Mouse (Mus musculus) midbrain, embryonic 12.5 days (tissue): ENCODE measurements at regions not wholly inside any gene's neighbourhood (a gene's known extent, or its start where the extent isn't known, plus 50 kb on each side); places are given as distances from the start of the nearest gene placed in this dataset.
A peak's percentile ranks its signal among the peaks of the same experiment; 100 is the strongest.

Experiments
- ATAC-seq: fragments of 200-750 bp; cut with Nextera tagmentation; 2 replicates; pipeline ENCODE4 v1.8.0; 2017; ENCODE audit warnings: low read depth, moderate TSS enrichment, moderate library complexity; ENCODE audit not compliant: low FRiP score
- H3K27ac ChIP-seq: fragments of 300-500 bp; sonication (generic); replicated peaks from 2 replicates; pipeline ENCODE4 v1.5.1; 2016; ENCODE audit warnings: mild to moderate bottlenecking
- H3K27me3 ChIP-seq: fragments of 300-500 bp; sonication (generic); 2 replicates; pipeline ENCODE4 v1.6.1; 2016; ENCODE audit warnings: mild to moderate bottlenecking
- H3K36me3 ChIP-seq: fragments of 300-500 bp; sonication (generic); 2 replicates; pipeline ENCODE4 v1.6.1; 2016
- H3K4me1 ChIP-seq: fragments of 300-500 bp; sonication (generic); 2 replicates; pipeline ENCODE4 v1.6.1; 2016
- H3K4me2 ChIP-seq: fragments of 300-500 bp; sonication (generic); replicated peaks from 2 replicates; pipeline ENCODE4 v1.6.1; 2016; ENCODE audit warnings: mild to moderate bottlenecking, moderate library complexity
- H3K4me3 ChIP-seq: fragments of 300-500 bp; sonication (generic); 2 replicates; pipeline ENCODE4 v1.5.1; 2016; ENCODE audit warnings: mild to moderate bottlenecking
- H3K9ac ChIP-seq: fragments of 300-500 bp; sonication (generic); replicated peaks from 2 replicates; pipeline ENCODE4 v1.6.1; 2016; ENCODE audit warnings: mild to moderate bottlenecking, moderate library complexity
- H3K9me3 ChIP-seq: fragments of 300-500 bp; sonication (generic); 2 replicates; pipeline ENCODE4 v1.6.1; 2016; ENCODE audit warnings: mild to moderate bottlenecking
- WGBS: fragments of 180-500 bp; shearing (Covaris S2); methylation state at CpG from one replicate; pipeline ENCODE4 v1.1.7; 2016; 5-methylcytosine and 5-hydroxymethylcytosine counted together

DNA sequence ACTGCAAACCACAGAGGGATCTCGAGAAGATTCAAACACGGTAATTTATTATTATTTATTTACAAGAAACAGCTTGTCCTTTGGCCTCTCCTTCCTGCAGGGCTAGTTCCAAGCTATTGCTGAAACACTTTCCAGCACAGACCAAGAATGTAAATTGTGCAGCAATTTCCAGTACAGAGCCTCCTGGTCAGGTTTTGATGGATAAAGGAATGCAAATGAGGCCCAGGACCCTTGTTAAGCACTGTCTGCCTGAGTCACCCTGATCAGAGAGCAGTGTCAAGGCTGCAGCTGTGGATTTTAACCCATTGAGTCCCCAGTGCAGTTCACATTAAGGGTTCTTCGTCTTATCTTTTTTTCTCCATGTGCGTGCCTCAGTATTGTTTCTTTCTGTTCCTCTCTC is 142.3 kb upstream of the Zkscan2 start:
- Histone ChIP-seq H3K36me3 (no peaks in the 10 kb centered on the region), H3K9me3 (no peaks in the 10 kb centered on the region), H3K4me1 (peaks cover 5% of the 10 kb centered on the region; the same call in 1 of the 2 replicates), H3K27me3 (no peaks in the 10 kb centered on the region), H3K27ac (no peak overlapping the region), H3K4me3 (no peak overlapping the region), H3K9ac (no peak overlapping the region), H3K4me2 (no peak overlapping the region)
- peak; percentile 73; the same call in 1 of the 2 replicates for ATAC-seq
- WGBS = 34% methylated on average over 4 of the region's 4 CpGs

DNA sequence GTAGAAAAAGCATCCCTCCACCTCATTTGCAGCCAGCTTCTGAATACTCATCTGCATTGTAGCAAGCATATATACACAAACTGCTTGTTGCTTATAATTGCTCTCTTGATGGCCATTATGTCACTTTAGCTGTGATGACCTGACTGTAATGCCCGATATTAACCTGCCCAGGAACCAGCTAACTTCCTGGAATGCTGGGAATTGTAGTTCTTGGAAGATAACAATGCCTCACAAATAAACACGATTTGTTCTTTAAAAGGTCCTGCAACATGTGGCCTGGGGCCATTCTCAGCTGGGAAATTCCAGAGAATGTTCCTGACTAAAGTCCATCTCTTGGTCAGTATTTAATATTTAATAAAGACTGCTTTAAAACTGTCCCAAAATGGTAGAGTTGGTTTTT is 143.2 kb upstream of the Zkscan2 start:
- Histone ChIP-seq H3K4me2 (no peak overlapping the region), H3K4me3 (no peak overlapping the region), H3K9me3 (no peaks in the 10 kb centered on the region), H3K36me3 (no peaks in the 10 kb centered on the region), H3K27me3 (no peaks in the 10 kb centered on the region), H3K9ac (no peak overlapping the region), H3K4me1 (peaks cover 5% of the 10 kb centered on the region; the same call in 1 of the 2 replicates), H3K27ac (no peak overlapping the region)
- WGBS = 48% methylated on average over 2 of the region's 2 CpGs
- no peak for ATAC-seq

DNA sequence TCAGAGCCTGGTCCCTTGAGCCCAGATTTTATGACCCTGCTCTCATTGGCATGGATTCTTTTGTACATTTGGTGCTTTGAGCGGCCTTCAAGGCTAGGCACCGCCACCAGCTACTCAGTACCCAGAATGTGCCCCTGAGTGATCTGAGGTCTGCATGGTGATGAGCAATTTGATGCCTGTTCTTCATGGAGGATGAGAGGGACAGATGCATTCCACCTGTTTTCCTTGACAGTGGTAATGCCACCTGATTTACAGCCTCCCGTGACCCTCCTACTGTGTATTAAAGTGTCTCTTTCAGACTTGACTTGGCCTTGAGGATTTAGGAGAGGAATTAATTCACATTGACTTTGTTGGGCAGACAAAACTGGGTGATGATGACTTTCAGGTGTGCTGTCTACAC is 145.3 kb upstream of the Zkscan2 start:
- no peak overlapping the region for H3K9ac ChIP-seq
- no peak overlapping the region for H3K27ac ChIP-seq
- 95% methylated on average over 3 of the region's 3 CpGs for WGBS
- ATAC-seq = no peak
- H3K9me3 ChIP-seq = no peaks in the 10 kb centered on the region
- peaks cover 5% of the 10 kb centered on the region; the same call in 1 of the 2 replicates for H3K4me1 ChIP-seq
- no peak overlapping the region for H3K4me3 ChIP-seq
- H3K27me3 ChIP-seq = no peaks in the 10 kb centered on the region
- H3K36me3 ChIP-seq = no peaks in the 10 kb centered on the region
- H3K4me2 ChIP-seq = no peak overlapping the region

DNA sequence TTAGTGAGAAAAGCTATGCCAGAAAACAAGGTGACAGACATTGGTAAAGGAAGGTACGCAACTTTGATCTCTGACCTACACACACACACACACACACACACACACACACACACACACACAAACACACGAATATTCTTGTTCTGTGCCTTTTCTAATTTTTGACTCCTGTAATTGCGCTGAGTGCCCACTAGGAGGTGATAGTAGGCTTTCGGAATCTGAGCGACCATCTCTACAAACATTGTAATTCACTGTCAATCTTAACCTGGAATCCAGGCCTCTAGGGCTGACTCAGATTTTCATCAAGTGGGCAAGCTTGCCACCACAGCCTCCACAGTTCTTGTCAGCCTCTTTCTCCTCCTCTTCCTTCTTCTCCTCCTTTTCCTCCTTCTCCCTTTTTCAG is 165.2 kb upstream of the Zkscan2 start:
- Histone ChIP-seq H3K27ac (no peak overlapping the region), H3K4me1 (peaks cover 6% of the 10 kb centered on the region), H3K36me3 (no peaks in the 10 kb centered on the region), H3K9ac (no peak overlapping the region), H3K4me3 (no peak overlapping the region), H3K27me3 (no peaks in the 10 kb centered on the region), H3K4me2 (no peak overlapping the region), H3K9me3 (no peaks in the 10 kb centered on the region)
- no peak for ATAC-seq
- 59% methylated on average over 5 of the region's 5 CpGs for WGBS

DNA sequence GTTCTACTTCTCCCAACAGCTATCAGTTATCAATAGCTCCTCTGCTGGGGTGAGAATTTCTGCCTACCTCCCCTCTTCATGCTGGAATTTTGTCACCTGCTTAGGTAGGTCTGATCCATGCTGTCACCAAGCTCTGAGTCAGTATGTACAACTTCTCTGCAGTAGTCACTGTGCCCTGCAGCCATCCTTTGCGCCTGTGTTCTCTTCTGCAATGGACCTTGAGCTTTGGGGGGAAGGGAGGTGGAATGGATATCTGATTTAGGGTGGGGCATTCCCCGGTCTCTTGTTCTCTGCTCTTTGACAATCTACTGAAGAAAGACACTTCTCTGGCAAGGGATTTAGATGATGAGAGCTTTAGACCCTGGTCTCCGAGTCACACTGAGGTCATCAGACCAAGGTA is 184.5 kb upstream of the Zkscan2 start:
- ATAC-seq = no peak
- Histone ChIP-seq H3K27ac (no peak overlapping the region), H3K4me1 (no peaks in the 10 kb centered on the region), H3K4me2 (no peak overlapping the region), H3K27me3 (no peaks in the 10 kb centered on the region), H3K36me3 (no peaks in the 10 kb centered on the region), H3K4me3 (no peak overlapping the region), H3K9ac (no peak overlapping the region), H3K9me3 (no peaks in the 10 kb centered on the region)
- WGBS = 92% methylated on average over 3 of the region's 3 CpGs

DNA sequence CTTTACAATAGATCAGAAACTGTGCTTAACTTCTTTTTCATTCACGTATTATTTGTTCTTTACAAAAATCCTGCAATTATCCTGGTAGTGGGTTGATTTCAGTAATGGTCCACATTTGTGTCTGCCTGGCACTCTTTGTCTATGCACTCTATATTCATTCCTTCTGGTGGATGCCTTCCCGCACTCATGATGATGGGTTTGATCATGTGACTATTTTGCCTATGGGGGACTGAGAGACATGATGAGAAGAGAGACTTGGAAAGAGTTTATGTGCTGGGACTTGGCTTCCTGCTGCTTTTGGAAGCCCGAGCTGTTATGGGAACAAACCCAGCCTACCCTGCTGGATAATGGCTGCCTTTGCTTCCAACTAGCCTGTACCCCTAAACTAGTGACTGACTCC is 186.3 kb upstream of the Zkscan2 start:
- Histone ChIP-seq H3K4me2 (no peak overlapping the region), H3K4me3 (no peak overlapping the region), H3K9me3 (no peaks in the 10 kb centered on the region), H3K36me3 (no peaks in the 10 kb centered on the region), H3K27me3 (no peaks in the 10 kb centered on the region), H3K9ac (no peak overlapping the region), H3K4me1 (no peaks in the 10 kb centered on the region), H3K27ac (no peak overlapping the region)
- ATAC-seq = no peak
- 91% methylated on average over 3 of the region's 3 CpGs for WGBS

DNA sequence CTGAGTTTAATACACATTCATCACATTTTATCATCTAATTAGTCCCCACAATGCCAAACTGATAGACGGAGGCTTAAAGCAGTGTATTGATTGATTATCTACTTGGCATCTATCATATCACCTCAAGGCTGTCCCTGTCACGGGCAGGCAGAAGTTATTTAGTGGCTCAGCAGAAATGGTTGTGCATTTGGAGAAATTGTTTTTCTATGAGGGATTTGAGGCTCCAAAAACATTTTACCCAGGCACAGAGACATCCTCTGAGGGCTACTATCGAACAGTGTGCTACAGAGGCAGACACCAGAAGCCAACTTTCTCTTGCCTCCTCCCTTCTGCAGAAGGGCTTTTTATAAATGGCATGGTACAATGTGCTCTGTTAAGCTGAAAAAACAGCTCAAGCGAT is 230.8 kb upstream of the Zkscan2 start:
- Histone ChIP-seq H3K4me1 (no peaks in the 10 kb centered on the region), H3K9me3 (no peaks in the 10 kb centered on the region), H3K9ac (no peak overlapping the region), H3K27ac (no peak overlapping the region), H3K36me3 (no peaks in the 10 kb centered on the region), H3K4me3 (no peak overlapping the region), H3K27me3 (no peaks in the 10 kb centered on the region), H3K4me2 (no peak overlapping the region)
- WGBS = 71% methylated on average over 4 of the region's 4 CpGs
- ATAC-seq = no peak

DNA sequence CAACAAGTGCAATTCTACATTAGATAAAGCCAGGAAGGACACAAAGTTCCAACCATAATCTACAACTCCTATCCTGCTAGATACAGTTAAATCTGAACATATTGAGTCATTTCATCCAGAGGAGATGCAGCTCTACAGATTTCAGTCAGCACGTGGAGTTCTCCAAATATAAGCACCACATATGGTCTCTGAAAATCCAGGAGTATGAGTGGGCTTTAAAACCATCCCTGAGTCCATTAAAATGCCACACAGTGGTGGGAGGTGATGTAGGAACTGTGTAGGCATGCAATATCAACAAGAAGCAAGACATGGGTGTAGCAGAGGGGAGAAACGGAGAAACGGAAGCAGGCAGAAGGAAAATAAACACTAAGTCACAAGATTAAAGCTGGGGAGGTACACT is 232.8 kb upstream of the Zkscan2 start:
- WGBS = 93% methylated on average over 3 of the region's 3 CpGs
- H3K4me1 ChIP-seq = no peaks in the 10 kb centered on the region
- no peak overlapping the region for H3K9ac ChIP-seq
- H3K4me3 ChIP-seq = no peak overlapping the region
- ATAC-seq = no peak
- H3K27ac ChIP-seq = no peak overlapping the region
- H3K4me2 ChIP-seq = no peak overlapping the region
- H3K36me3 ChIP-seq = no peaks in the 10 kb centered on the region
- no peaks in the 10 kb centered on the region for H3K27me3 ChIP-seq
- H3K9me3 ChIP-seq = no peaks in the 10 kb centered on the region

DNA sequence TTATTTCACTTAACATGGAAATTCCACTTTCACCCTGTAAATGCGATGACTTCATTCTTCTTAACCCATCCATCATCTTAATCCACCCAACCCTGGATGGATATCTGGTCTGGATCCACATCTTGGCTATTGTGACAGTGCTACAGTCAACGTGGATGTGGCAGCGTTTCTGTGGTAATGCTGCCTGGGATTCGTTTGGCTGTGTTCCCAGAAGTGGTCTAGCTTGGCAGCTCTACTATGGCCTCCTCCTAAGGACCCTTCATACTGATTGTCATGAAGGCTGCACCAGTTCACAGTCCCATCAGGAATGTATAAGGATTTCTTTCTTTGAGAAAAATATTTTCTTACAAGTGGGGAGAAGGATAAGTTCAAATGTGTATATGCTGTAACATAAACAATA is 234.7 kb upstream of the Hs3st4 start:
- H3K9me3 ChIP-seq = no peaks in the 10 kb centered on the region
- WGBS = 83% methylated on average over 4 of the region's 4 CpGs

DNA sequence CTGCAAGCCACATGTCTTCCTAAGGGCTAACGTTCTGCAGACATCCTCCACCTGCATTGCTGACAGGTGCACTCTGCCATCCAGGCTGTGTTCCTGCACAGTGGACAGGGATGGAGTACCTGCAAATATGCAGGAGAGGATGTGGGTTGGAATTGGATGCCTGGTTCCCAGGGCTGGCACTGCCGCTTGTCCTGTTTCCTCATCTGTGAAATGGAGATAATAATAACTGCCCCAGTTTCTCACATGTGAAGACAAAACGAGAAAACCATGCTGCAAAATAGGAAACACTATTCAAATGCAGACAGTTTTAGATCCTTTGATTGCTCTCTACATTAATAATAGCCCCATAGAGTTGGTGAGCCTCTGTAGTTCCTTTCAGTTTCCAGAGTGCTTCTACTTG is 229.4 kb upstream of the Hs3st4 start:
- Histone ChIP-seq H3K4me1 (no peaks in the 10 kb centered on the region), H3K36me3 (no peaks in the 10 kb centered on the region), H3K9ac (no peak overlapping the region), H3K27me3 (no peaks in the 10 kb centered on the region), H3K4me2 (no peak overlapping the region), H3K27ac (no peak overlapping the region), H3K4me3 (no peak overlapping the region), H3K9me3 (no peaks in the 10 kb centered on the region)
- ATAC-seq = no peak
- 86% methylated on average over 3 of the region's 3 CpGs for WGBS

More for the DNA sequence above, 234.7 kb upstream of the Hs3st4 start:
- Histone ChIP-seq H3K9ac (no peak overlapping the region), H3K4me2 (no peak overlapping the region), H3K27ac (no peak overlapping the region), H3K27me3 (no peaks in the 10 kb centered on the region), H3K4me1 (no peaks in the 10 kb centered on the region), H3K4me3 (no peak overlapping the region), H3K36me3 (no peaks in the 10 kb centered on the region)
- no peak for ATAC-seq

DNA sequence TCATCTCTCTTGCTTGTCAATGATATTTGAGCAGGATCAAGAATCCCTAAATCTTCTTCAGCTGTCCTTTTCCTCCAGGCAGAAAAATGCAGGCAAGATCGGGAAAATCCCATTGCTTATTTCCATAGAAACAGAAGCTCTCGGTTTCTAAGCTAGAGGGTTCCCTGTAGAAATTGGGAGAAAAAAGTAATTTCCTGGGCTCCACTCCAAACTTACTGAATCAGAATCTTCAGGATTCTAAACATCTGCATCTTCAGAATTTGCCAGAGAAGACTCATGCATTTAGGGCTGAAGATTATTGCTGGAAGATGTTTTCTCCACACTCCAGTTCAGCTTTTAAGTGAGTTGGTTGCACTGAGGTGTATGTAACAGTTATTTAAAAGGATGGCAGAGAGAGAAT is 187.6 kb upstream of the Hs3st4 start:
- no peak overlapping the region for H3K4me3 ChIP-seq
- H3K27me3 ChIP-seq = no peaks in the 10 kb centered on the region
- H3K36me3 ChIP-seq = no peaks in the 10 kb centered on the region
- no peak overlapping the region for H3K27ac ChIP-seq
- H3K9me3 ChIP-seq = no peaks in the 10 kb centered on the region
- no peak for ATAC-seq
- H3K4me1 ChIP-seq = no peaks in the 10 kb centered on the region
- no peak overlapping the region for H3K4me2 ChIP-seq
- H3K9ac ChIP-seq = no peak overlapping the region
- 89% methylated on average over 2 of the region's 2 CpGs for WGBS

DNA sequence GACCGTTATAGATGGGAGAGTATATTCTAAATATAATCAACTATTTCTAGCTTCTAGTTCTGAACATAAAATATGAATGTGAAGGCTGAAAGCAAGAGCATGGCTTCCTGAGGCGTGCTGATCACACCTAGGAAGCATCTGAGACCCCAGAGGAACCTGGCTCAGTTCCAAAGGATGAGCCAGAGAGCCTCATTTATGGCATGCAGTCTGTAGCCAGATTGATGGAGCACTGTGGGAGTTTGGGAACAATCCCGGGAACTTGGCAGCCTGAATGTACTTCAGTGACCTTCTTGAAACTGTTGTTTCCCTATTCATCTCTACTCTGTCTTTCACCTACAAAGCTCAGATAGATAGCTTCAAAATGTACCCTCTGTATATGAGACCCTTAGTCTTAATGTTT is 186.6 kb upstream of the Hs3st4 start:
- Histone ChIP-seq H3K4me2 (no peak overlapping the region), H3K9me3 (no peaks in the 10 kb centered on the region), H3K9ac (no peak overlapping the region), H3K4me3 (no peak overlapping the region), H3K36me3 (no peaks in the 10 kb centered on the region), H3K4me1 (no peaks in the 10 kb centered on the region), H3K27ac (no peak overlapping the region), H3K27me3 (no peaks in the 10 kb centered on the region)
- no peak for ATAC-seq
- 80% methylated on average over 3 of the region's 3 CpGs for WGBS

DNA sequence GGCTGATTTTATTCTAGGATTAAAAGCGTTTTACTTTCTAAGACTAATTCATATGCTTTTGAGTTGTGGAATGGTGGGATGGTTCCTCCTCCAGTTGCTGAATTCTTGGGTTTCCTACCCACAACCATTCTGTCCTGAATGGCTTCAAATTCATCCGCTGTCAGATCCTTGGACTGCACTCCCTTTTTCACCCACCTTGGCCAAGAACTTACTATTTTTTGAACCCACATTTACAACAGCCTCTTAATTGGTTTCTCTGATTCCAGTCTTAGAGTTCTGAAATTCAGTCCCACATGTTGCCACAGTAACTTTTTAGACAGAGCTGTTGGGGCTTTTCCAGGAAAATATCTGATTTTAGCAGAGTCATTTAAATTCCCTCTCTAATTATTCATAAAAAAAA is 177.0 kb upstream of the Hs3st4 start:
- Histone ChIP-seq H3K27me3 (no peaks in the 10 kb centered on the region), H3K4me3 (no peak overlapping the region), H3K4me2 (no peak overlapping the region), H3K27ac (no peak overlapping the region), H3K4me1 (no peaks in the 10 kb centered on the region), H3K9ac (no peak overlapping the region), H3K9me3 (no peaks in the 10 kb centered on the region), H3K36me3 (no peaks in the 10 kb centered on the region)
- 88% methylated on average over 2 of the region's 2 CpGs for WGBS
- no peak for ATAC-seq
